Mouse (Mus musculus): ENCODE data around the gene Cplx1.

The Cplx1 gene

GRCm38 (mm10) chr5:108549489-108550206 lies at the start of gene Cplx1:
Gene Cplx1 (minus strand): TSS chr5:108550024.
- peak; percentile 64 for DNase-seq (ENCODE audit: low read depth, low spot score)

DNA sequence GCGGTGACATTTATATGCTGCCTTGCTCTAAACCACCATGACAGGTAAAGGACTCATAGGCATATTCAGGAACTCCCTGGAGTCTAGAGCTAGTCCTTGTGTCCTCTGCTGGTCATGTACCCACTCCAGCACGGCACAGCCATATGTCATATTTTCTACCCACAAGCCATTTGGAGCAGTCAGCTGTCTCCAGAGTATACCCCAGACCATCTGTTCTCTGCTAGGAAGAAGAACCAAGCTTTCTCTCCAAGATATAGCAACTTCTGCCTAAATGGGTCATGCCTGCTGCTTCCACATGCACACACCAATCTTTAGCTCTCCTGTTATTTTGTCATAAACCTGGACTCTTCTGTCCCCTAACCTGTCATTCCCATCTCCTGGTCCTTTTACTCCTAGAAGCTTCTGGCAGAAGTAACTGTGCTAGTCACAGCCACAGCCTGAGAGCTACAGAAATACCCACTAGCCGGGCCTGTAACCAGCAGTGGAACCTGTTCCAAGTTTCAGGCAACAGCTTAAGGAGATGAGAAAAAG lies 31.6 kb upstream of the Cplx1 start:
- no peak for DNase-seq (ENCODE audit: low read depth, low spot score)

DNA sequence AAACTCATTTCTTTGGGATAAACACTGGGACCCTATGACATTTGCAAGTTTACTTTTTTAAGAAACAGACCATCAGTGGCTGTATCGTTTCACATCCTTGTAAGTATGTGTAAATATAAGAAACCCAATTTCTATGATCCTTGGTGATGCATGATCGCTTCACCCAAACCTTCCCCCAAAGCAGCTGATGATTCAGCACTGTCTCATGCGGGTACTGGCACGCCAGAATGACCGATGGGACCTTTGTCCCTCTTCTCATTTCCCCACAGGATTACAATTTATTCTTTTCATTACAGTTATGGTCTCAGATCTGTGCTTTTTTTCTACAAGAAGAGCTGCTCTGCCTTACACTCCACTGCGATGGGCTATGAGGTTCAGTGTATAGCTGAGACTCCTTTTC lies 23.2 kb upstream of the Cplx1 start:
- no peak for DNase-seq (ENCODE audit: low read depth, low spot score)

GRCm38 (mm10) chr5:108570991-108571390 lies 21.2 kb upstream of the Cplx1 start:
- DNase-seq (ENCODE audit: low read depth, low spot score): no peak

DNA sequence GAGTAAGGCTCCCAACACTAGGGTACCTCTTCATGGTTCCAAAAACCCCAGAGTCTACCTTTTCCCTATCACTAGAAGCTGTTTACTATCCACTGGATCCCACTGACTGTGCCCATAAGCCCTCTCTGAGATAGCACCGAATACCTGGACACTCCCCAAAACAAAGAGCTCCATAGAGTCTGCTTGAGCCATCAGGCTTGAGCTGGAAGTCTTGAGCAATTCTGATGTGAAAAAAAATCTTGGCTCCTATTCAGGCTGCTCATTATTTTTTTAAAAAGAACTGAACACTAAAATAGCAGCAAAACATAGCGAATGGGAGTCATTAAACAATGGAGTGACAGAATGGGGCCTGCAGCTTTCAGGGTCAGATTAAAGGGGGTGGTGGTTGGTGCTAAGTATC lies 17.3 kb upstream of the Cplx1 start:
- no peak for DNase-seq (ENCODE audit: low read depth, low spot score)

DNA sequence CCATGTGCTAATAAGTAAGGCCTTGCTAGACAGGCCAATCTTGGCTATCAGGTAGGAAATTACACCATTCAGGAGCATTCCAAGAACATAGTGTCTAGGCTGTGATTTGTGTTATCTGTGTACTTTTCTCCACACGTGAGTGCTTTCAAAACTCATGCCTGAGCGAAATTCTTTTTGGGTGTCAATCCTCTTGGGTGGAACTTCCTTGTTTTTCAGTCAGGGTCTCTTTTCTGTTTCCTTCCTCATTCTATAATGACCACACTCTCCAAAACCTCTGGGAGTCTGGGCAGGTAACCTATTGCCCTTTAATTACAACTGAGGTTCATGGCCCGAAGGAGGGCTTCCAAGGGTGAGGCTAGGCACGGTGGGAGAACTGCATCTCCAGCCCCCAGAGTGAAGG lies 16.7 kb upstream of the Cplx1 start:
- no peak for DNase-seq (ENCODE audit: low read depth, low spot score)

DNA sequence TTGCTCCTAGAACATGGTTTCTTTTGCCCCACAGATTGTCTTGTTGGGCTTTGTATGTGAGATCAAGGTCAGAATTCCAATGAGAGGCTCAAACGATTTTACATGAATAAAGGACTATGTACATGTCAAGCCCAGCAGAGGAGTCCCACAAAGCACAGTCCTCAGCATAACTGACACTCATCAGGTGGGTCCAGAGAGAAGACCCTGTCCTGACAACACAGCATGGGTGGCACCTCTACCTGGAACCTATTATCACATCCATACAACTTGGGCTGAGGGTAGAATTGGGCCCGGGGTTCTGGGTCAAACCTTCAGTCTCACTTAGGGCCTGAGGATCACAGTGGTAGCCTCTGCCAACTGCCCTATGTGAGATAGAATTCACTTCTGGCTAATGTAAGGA lies 15.6 kb upstream of the Cplx1 start:
- no peak for DNase-seq (ENCODE audit: low read depth, low spot score)

GRCm38 (mm10) chr5:108564346-108564745 lies 14.5 kb upstream of the Cplx1 start:
- DNase-seq (ENCODE audit: low read depth, low spot score): no peak

DNA sequence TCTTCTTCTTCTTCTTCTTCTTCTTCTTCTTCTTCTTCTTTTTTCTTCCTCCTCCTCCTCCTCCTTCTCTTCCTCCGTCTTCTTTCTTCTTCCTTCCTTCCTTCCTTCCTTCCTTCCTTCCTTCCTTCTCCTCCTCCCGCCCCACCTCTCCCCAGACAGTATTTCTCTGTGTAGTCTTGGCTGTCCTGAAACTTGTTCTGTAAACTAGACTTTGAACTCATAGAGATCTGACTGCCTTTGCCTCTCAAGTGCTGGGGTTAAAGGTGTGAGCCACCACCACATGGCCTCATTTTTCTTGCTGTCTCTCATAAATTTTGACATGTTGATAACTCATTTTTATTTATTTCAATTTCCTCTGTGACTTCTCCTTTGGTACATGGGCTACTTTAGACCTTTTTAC lies 12.7 kb upstream of the Cplx1 start:
- DNase-seq (ENCODE audit: low read depth, low spot score): no peak

DNA sequence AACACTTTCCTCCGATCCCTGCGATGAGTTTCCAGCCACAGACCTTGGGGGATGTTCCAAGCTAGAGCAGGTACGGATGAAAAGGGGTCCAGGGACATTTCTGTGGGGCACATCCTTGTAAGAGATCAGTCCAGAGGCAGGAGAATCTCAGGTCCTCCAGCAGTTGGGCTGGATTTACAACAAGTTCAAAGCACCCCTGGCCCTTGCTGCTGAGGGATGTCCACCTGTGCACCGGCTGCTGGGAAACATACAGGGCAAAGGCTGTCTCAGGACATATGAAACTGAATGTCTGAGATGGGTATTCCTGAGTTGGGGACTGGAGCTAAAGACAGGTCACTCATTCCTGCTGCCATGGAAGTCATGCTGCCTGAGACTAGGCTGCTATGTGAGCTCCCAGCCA lies 7.2 kb upstream of the Cplx1 start:
- DNase-seq (ENCODE audit: low read depth, low spot score): no peak

DNA sequence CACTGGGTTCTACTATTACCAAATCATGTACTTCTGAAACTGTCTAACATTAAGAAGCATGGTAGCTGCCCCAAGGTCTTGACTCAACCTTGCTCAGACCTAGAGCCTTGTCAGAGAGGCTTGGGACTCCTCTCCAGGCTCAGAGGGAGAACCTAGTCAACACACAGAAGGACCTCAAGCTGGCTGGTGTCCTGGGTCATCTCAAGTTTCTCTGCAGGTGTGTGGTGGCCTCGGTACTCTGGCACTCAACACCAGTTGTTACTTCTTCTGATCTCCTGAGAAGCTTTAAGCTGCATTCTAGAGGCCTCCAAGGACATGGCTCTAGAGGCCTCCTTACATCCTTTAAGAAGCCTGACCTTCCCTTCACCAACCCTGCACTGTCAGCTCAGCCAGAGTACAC lies 4.2 kb upstream of the Cplx1 start:
- DNase-seq (ENCODE audit: low read depth, low spot score): no peak

DNA sequence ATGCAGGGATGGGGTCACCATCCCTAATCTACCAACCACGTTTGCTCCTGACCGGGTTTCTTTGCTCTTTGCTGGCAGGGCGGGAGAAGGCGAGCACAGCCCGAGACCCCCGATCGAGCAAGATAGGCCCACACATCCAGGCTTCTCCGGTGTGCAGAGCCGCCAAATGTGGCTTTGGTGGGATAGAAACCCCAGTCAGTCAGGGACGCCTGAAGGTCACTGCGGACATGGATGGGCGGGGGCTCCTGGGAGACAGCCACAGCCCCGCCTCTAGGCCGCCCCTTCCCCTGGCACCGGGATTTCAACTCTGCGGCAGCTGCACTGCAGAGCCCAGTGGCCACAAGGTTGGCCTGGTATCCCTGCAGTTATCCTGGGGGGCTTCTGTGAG lies 377 bp upstream of the Cplx1 start:
- DNase-seq (ENCODE audit: low read depth, low spot score): no peak

DNA sequence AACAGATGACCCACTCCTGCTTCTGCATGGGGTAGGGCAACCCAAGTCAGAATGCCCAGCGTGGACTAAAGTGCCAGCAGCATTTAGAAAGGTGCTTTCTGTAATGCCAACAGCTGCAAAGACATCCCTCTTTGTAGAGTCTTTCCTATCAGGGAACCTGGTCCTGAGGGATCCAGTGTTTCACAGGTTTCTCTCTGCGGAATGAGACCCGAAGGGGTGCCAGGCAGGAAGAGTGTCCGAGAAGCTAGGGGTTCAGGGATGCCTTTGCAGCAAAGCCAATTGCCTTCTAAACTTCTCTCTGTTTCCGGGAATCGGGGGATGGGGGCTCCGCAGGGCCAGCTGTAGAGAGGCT lies 711 bp downstream of the Cplx1 start:
- no peak for DNase-seq (ENCODE audit: low read depth, low spot score)

DNA sequence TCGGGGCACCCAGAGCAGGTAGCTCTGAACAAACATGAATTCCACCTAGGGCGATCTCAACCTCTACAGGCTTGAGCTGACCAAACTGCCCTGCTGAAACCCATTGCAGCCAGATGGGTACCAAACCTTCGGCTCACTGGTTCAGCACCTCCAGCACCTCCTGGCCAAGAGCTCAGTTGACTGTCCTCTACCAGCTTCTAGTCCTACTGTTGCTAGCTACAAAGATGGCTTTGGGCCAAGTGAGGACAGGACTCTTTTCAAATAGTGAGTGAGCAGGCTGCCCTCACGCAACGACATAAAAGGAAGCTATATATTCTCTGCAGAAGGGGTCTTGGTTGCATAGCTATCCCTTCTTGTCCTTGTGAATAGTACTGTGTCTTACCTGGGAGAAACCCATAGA lies 2.2 kb downstream of the Cplx1 start:
- no peak for DNase-seq (ENCODE audit: low read depth, low spot score)

DNA sequence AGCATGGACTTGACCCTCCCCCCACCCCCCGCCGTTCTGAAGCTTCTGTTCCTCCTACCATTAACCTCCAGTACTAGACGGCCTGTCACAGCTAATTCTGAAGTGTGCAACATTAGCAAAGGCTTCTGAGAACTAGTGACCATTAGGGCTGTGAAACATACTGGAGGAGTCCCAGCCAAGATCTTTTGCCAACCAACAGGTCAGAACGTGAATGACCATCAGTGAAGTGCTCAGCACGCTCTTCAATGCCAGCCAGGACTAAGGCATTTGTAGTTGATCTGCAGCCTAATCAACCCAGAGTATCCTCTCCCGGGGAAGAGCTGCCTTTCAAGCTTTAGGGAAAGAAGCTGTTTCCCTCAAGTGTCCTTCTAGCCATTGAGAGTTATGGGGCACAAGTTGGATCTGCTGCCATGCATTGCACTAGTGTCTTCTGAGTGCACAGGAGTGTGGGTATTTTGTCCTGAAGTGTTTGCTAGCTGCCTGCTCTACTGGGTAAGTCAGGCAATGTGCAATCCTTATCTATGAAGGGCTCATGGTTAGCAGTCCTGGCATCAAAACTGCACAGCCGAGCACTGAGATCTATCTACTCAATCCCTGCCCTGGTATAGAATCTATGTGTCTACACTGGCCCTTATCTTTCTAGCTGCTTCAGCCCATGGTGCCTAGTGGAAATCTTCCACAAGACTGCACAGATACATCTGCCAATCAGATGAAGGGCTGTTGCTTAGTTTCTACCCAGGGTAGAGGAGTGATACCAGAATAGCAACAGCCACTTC lies 6.1 kb downstream of the Cplx1 start:
- DNase-seq (ENCODE audit: low read depth, low spot score): no peak

GRCm38 (mm10) chr5:108534188-108534587 lies 15.6 kb downstream of the Cplx1 start:
- no peak for DNase-seq (ENCODE audit: low read depth, low spot score)

- DNase-seq (ENCODE audit: low read depth, low spot score): no peak
Observed at GRCm38 (mm10) chr5:108522597-108522996, 27.2 kb downstream of the Cplx1 start.

DNA sequence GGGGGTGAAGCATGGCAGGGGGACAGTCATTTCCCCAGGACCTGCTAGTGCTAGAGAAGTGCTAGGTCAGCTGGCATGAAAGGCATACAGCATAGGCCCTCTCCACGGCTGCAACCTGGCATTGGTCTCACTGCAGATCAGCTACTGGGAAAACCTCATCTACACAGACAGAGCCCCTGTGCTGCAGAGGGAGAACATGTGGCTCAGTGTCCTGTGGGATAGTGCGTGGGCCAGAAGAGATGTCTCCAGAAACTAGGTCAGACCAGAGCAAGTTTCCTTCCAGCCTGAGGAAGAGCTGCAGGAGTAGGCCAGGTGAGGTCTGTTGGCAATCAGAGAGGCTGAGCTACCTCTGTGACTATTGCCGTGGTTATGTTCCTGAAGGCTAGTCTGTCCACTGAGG lies 27.9 kb downstream of the Cplx1 start:
- no peak for DNase-seq (ENCODE audit: low read depth, low spot score)

DNA sequence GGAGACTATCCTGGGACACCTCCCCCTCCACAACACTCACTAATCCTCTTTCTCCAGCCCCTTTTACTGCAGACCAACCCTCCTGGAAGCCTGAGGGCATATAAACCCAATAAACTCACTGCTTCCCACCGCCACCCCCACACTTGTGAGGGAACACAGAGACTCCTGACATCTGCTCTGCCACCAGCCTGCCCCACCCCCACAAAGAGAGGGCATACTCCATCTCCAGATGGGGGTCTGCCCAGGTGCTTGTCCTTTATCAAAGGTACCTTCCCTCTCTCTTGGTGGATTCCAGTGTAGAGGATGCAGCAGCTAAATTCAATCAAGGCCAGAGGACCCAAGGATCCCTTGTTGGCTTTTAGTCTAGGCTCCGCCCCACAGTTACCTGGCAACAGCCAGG lies 28.8 kb downstream of the Cplx1 start:
- DNase-seq (ENCODE audit: low read depth, low spot score): no peak

DNA sequence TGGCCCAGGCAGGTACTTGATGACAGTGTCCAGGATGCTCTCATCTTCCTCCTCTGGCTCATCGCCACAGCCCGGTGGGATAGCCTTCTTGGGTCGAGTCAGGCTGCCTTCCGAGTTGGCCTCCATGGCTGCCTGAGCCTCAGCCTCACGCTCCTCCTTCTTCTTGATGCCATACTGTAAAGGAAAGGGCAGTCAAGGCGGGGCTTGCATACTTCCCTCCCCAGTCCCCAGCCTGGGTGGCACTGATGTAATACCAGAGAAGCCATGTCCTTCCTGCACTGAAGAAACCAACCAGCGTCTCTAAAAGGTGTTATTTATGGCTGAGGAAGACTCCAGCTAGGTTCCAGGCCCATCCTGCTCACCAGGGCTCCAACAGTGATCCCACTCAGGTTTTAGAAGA lies 29.7 kb downstream of the Cplx1 start:
- no peak for DNase-seq (ENCODE audit: low read depth, low spot score)

DNA sequence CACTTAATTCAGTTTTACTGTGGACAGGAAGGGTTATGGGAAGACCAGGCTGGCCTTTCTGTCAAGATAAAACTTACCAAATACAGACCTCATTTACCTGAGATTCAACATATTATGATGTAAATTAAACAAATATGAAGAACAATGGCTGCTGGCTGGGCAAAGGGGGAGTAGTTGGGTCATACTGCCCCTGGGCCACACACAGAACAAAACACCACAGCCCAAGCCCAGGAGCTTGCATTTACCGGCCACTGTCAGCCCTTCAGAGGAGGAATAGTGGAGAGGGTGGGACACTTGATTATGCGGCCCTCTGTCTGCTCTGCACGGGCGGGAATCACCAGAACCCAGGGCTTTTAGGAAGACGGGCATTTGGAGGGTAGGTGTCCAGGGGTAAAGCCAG lies 30.9 kb downstream of the Cplx1 start:
- no peak for DNase-seq (ENCODE audit: low read depth, low spot score)

- no peak for DNase-seq (ENCODE audit: low read depth, low spot score)
Observed at GRCm38 (mm10) chr5:108518106-108518885, 31.5 kb downstream of the Cplx1 start.

All from embryo, embryonic 11.5 days (tissue).